9 mouse cellular contexts compared by ENCODE assay signal in the genomic region with DNA sequence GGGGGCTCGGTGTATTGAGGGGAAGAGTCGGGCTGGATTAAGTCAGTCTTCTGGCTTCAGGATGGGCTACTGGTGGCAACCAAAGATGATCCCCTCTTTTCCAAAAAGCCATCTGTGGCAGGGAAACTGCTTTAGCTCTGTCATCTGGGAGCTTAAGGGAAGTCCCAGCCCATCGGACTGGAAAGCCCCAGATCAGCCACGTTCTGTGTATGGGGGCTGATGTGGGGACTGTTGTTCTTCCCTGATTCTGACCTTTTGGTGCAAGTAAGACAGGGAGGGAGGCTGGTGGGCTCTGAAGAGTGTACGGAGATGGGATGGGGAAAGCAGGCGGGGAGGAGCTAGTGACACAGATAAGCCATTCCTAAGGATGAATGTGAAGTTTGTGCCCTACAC. TPM values are rescaled to one million over a fixed set of nuclear protein-coding genes. Genes with fewer than 3 reads are reported as not detected.
DNase-seq lines count a peak whose midpoint lies in the region; ATAC-seq lines count a peak whose summit lies in the region.
"Had no signal": no experiment of that assay in that cellular context is flagged by ENCODE, and none has a peak within 500 bp of the region (broad histone marks: within the 10 kb centered on the region; RNA-seq: fewer than 3 reads in every experiment).

No protein-coding gene starts in this region.

- no peak for ATAC-seq in kidney, embryonic 15.5 days (replicated peaks; ENCODE audit: low FRiP score)
- no peak for ATAC-seq in embryonic facial prominence, embryonic 11.5 days (replicated peaks; ENCODE audit: insufficient number of reproducible peaks, low FRiP score, low TSS enrichment, low read depth)
- ATAC-seq in hindbrain, embryonic 16.5 days = no peak
- ATAC-seq in midbrain, embryonic 15.5 days (replicated peaks) = no peak
- ATAC-seq in megakaryocyte-erythroid progenitor cell, adult 5-6 weeks (replicated peaks; ENCODE audit: low FRiP score, low TSS enrichment, poor library complexity, severe bottlenecking) = no peak
- ATAC-seq in monocyte, adult 5-6 weeks (replicated peaks; ENCODE audit: insufficient number of reproducible peaks, low FRiP score, low TSS enrichment, poor library complexity, severe bottlenecking) = no peak
- ATAC-seq: Patski had no signal

- H3K36me3 ChIP-seq in kidney, embryonic 15.5 days = no peaks in the 10 kb centered on the region
- H3K36me3 ChIP-seq in embryonic facial prominence, embryonic 11.5 days (replicated peaks; ENCODE audit: control insufficient read depth, insufficient read depth, low read depth, low read length) = no peaks in the 10 kb centered on the region
- no peaks in the 10 kb centered on the region for H3K36me3 ChIP-seq in hindbrain, embryonic 16.5 days (ENCODE audit: control insufficient read depth, insufficient read depth, low read length)
- H3K36me3 ChIP-seq in midbrain, embryonic 15.5 days (replicated peaks) = no peaks in the 10 kb centered on the region

- H3K4me2 ChIP-seq in kidney, embryonic 15.5 days = peak overlapping the region; percentile 55
- H3K4me2 ChIP-seq in embryonic facial prominence, embryonic 11.5 days (ENCODE audit: low read depth, low read length) = peak overlapping the region; percentile 54
- H3K4me2 ChIP-seq in hindbrain, embryonic 16.5 days (ENCODE audit: low read length) = peak overlapping the region; percentile 61
- H3K4me2 ChIP-seq in midbrain, embryonic 15.5 days = peak overlapping the region; percentile 51

- peaks cover 90% of the 10 kb centered on the region for H3K4me1 ChIP-seq in kidney, embryonic 15.5 days
- peaks cover 29% of the 10 kb centered on the region for H3K4me1 ChIP-seq in embryonic facial prominence, embryonic 11.5 days (ENCODE audit: control insufficient read depth, insufficient read depth, low read length)
- H3K4me1 ChIP-seq in hindbrain, embryonic 16.5 days (ENCODE audit: control insufficient read depth, insufficient read depth, low read depth, low read length) = peaks cover 51% of the 10 kb centered on the region
- H3K4me1 ChIP-seq in midbrain, embryonic 15.5 days = peaks cover 68% of the 10 kb centered on the region

- peak overlapping the region; percentile 26 for H3K4me3 ChIP-seq in kidney, embryonic 15.5 days (replicated peaks)
- peak overlapping the region; percentile 12; the same call in 1 of the 2 replicates for H3K4me3 ChIP-seq in embryonic facial prominence, embryonic 11.5 days (ENCODE audit: low read depth, low read length)
- H3K4me3 ChIP-seq in hindbrain, embryonic 16.5 days (ENCODE audit: low read length) = peak overlapping the region; percentile 30
- H3K4me3 ChIP-seq in midbrain, embryonic 15.5 days = peak overlapping the region; percentile 25

- DNase-seq in kidney, adult 9 months = no peak
- no peak for DNase-seq in embryonic facial prominence, embryonic 11.5 days (ENCODE audit: low spot score)
- DNase-seq in urinary bladder, postnatal 4 days (ENCODE audit: low spot score in 2 of 2) = no peak

- H3K27me3 ChIP-seq in kidney, embryonic 15.5 days = no peaks in the 10 kb centered on the region
- no peaks in the 10 kb centered on the region for H3K27me3 ChIP-seq in embryonic facial prominence, embryonic 11.5 days (ENCODE audit: control insufficient read depth, insufficient read depth, low read length)
- H3K27me3 ChIP-seq in hindbrain, embryonic 16.5 days (replicated peaks; ENCODE audit: control insufficient read depth, insufficient read depth, low read length) = no peaks in the 10 kb centered on the region
- no peaks in the 10 kb centered on the region for H3K27me3 ChIP-seq in midbrain, embryonic 15.5 days (replicated peaks)
- H3K27me3 ChIP-seq: Patski had no signal

- WGBS in kidney, embryonic 15.5 days = 8% methylated on average over 6 of the region's 6 CpGs
- WGBS in embryonic facial prominence, embryonic 11.5 days = 5% methylated on average over 6 of the region's 6 CpGs
- WGBS in hindbrain, embryonic 16.5 days = 6% methylated on average over 6 of the region's 6 CpGs
- WGBS in midbrain, embryonic 15.5 days = 10% methylated on average over 6 of the region's 6 CpGs

- peak overlapping the region; percentile 96 for H3K27ac ChIP-seq in kidney, embryonic 15.5 days
- H3K27ac ChIP-seq in embryonic facial prominence, embryonic 11.5 days (replicated peaks; ENCODE audit: low read depth, low read length) = peak overlapping the region; percentile 65
- H3K27ac ChIP-seq in hindbrain, embryonic 16.5 days (ENCODE audit: low read depth, low read length) = peak overlapping the region; percentile 72
- peak overlapping the region; percentile 82 for H3K27ac ChIP-seq in midbrain, embryonic 15.5 days

- H3K9me3 ChIP-seq in kidney, embryonic 15.5 days (replicated peaks) = no peaks in the 10 kb centered on the region
- no peaks in the 10 kb centered on the region for H3K9me3 ChIP-seq in embryonic facial prominence, embryonic 11.5 days (replicated peaks; ENCODE audit: control insufficient read depth, low read length)
- H3K9me3 ChIP-seq in hindbrain, embryonic 16.5 days (ENCODE audit: control insufficient read depth, low read length) = no peaks in the 10 kb centered on the region
- H3K9me3 ChIP-seq in midbrain, embryonic 15.5 days = no peaks in the 10 kb centered on the region

- peak overlapping the region; percentile 29; the same call in 1 of the 2 replicates for H3K9ac ChIP-seq in kidney, embryonic 15.5 days
- H3K9ac ChIP-seq in embryonic facial prominence, embryonic 11.5 days (replicated peaks; ENCODE audit: low read length) = peak overlapping the region; percentile 35
- H3K9ac ChIP-seq in hindbrain, embryonic 16.5 days (ENCODE audit: low read depth, low read length) = peak overlapping the region; percentile 50
- H3K9ac ChIP-seq in midbrain, embryonic 15.5 days = no peak overlapping the region; the same call in 1 of the 2 replicates

RNA-seq across cellular contexts. Expression of a gene that starts 22.6 kb away (rescaled TPM):
- 24.6 and 28.7 TPM in 2 replicates for polyA plus RNA-seq in kidney, embryonic 15.5 days (2015; fragmentation: Nextera tagmentation; extraction: Ambion mirVana)
- 17.8 and 18.6 TPM in 2 replicates for polyA plus RNA-seq in embryonic facial prominence, embryonic 11.5 days (2014; fragmentation: Nextera tagmentation; extraction: Ambion mirVana)
- polyA plus RNA-seq in hindbrain, embryonic 16.5 days (2015; fragmentation: Nextera tagmentation; extraction: Ambion mirVana) = 23.4 and 27.6 TPM in 2 replicates
- polyA plus RNA-seq in midbrain, embryonic 15.5 days (2015; fragmentation: Nextera tagmentation; extraction: Ambion mirVana) = 29.9 and 30.5 TPM in 2 replicates
- total RNA-seq in megakaryocyte-erythroid progenitor cell, adult 5-6 weeks (2014; fragmentation: Nextera tagmentation) = 20.8 and 22.3 TPM in 2 replicates
- 9.9 and 18.2 TPM in 2 replicates for total RNA-seq in megakaryocyte-erythroid progenitor cell, adult 5-6 weeks (2017)
- 35.4 to 50.0 TPM (median 39.9 TPM) in 3 replicates for total RNA-seq in monocyte, adult 5-6 weeks (2017)

RNA-seq across cellular contexts. Expression of a gene that starts 48.9 kb away (rescaled TPM):
- polyA plus RNA-seq in kidney, embryonic 15.5 days (2015; fragmentation: Nextera tagmentation; extraction: Ambion mirVana) = 143 and 145 TPM in 2 replicates
- polyA plus RNA-seq in embryonic facial prominence, embryonic 11.5 days (2014; fragmentation: Nextera tagmentation; extraction: Ambion mirVana) = 122 and 130 TPM in 2 replicates
- polyA plus RNA-seq in hindbrain, embryonic 16.5 days (2015; fragmentation: Nextera tagmentation; extraction: Ambion mirVana) = 211 and 247 TPM in 2 replicates
- polyA plus RNA-seq in midbrain, embryonic 15.5 days (2015; fragmentation: Nextera tagmentation; extraction: Ambion mirVana) = 209 and 210 TPM in 2 replicates
- total RNA-seq in megakaryocyte-erythroid progenitor cell, adult 5-6 weeks (2014; fragmentation: Nextera tagmentation) = 14.2 and 17.8 TPM in 2 replicates
- total RNA-seq in megakaryocyte-erythroid progenitor cell, adult 5-6 weeks (2017) = 22.6 and 31.7 TPM in 2 replicates
- total RNA-seq in monocyte, adult 5-6 weeks (2017) = 7.1 to 26.2 TPM (median 18.2 TPM) in 3 replicates

RNA-seq across cellular contexts. Expression of a gene that starts 49.0 kb away (rescaled TPM):
- 32.9 and 33.0 TPM in 2 replicates for polyA plus RNA-seq in kidney, embryonic 15.5 days (2015; fragmentation: Nextera tagmentation; extraction: Ambion mirVana)
- polyA plus RNA-seq in embryonic facial prominence, embryonic 11.5 days (2014; fragmentation: Nextera tagmentation; extraction: Ambion mirVana) = 13.6 and 14.7 TPM in 2 replicates
- polyA plus RNA-seq in hindbrain, embryonic 16.5 days (2015; fragmentation: Nextera tagmentation; extraction: Ambion mirVana) = 9.9 and 10.5 TPM in 2 replicates
- 10.5 and 11.7 TPM in 2 replicates for polyA plus RNA-seq in midbrain, embryonic 15.5 days (2015; fragmentation: Nextera tagmentation; extraction: Ambion mirVana)
- 10.6 and 20.1 TPM in 2 replicates for total RNA-seq in megakaryocyte-erythroid progenitor cell, adult 5-6 weeks (2014; fragmentation: Nextera tagmentation)
- 9.8 and 21.1 TPM in 2 replicates for total RNA-seq in megakaryocyte-erythroid progenitor cell, adult 5-6 weeks (2017)
- total RNA-seq in monocyte, adult 5-6 weeks (2017) = 8.9 to 11.1 TPM (median 10.2 TPM) in 3 replicates
